Mouse (Mus musculus): ENCODE measurements at regions not wholly inside any gene's neighbourhood (a gene's known extent, or its start where the extent isn't known, plus 50 kb on each side); places are given as distances from the start of the nearest gene placed in this dataset.

DNA sequence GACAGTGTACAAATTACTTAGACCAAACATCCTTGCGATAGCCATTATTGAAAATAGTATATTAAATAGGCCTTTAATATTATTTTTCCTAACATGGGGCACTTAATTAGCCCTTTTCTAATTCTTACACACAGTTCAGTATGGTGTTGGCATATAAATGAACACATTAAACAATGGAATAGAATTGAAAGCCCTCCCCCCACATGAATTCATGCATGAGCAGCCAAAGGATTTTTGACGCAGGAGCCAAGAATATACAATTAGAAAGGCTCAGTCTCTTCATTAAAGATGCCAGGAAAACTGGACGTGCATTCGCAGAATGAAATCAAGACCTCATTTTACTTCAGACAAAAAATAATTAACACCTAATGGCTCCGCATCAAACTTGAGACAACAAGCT lies 172.9 kb upstream of the Phactr1 start:
- DNase-seq (ENCODE audit: low read depth): no peak

DNA sequence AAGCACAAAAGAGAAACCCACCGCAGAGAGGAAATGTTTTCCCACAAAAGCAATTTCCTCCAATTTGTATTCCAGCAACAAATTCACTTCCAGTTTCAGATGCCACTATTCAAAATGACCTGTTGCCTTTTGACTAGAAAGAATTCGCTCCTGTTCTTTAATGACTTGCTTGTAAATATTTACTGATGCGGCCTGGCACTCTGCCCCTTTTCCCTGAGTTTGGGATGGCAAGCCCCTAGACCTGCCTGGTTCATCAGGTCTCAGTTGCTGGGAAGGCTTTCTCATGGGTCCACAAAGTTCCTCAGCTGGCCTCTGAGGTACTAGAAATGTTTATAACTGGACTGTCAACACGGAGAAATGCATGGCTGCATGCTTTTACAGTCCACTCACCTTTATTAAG lies 161.7 kb upstream of the Phactr1 start:
- DNase-seq (ENCODE audit: low read depth): no peak

GRCm38 (mm10) chr13:42522553-42522952 lies 157.9 kb upstream of the Phactr1 start:
- DNase-seq (ENCODE audit: low read depth): no peak

DNA sequence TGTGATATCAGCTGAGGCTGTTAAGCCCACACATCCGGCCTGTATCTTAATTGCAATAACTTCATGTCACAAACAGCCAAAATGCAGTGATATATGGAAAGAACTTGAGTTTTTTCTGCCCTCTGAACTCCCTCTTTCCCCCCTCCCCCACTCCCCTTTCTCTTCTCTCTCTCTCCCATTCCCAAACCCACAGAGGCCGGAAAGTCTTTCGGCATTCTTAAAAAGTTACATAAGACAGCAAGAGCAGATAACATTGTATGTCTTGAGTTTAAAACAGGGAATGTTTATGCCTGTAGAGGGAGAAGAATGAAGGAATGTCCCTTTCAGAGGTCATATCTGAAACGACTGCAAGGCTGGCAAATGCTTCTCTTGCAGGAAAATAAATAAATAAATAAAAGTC lies 154.3 kb upstream of the Phactr1 start:
- DNase-seq (ENCODE audit: low read depth): no peak

- no peak for DNase-seq (ENCODE audit: low read depth)
Measured at GRCm38 (mm10) chr13:42526966-42527365, 153.5 kb upstream of the Phactr1 start.

GRCm38 (mm10) chr13:42528169-42528568 lies 152.3 kb upstream of the Phactr1 start:
- no peak for DNase-seq (ENCODE audit: low read depth)

DNA sequence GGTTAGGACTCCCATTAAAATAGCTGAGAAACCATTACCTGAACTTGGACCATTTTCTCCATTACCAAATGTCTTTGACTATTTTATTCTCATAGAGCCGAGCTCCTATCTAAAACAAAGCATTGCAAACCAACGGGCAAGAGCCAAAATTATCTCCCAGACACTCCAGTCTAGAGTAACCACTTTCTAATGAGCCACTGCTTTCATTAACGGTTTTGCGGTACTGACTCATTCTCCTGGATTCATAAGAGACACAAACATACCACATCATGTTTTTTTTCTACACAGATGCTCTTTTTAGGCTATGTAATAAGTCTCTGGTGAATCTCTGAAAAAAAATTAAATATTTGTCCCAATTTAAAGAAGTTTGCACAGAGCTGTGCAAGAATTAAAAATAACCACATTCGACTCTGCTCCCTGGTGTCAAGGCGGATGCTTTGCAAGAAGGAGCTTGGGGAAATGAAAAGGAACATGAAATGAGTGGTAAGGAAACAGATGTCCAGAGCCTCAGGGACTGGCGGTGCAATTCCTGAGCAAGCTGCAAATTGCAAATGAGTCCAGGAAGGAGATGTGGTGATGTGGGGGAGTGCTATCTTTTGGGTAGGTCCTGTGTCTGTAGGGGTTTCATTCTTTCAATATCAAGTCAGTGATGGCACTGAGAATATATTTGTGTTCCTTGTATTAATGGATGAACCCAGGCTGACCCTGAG lies 143.8 kb upstream of the Phactr1 start:
- DNase-seq (ENCODE audit: low read depth): no peak

DNA sequence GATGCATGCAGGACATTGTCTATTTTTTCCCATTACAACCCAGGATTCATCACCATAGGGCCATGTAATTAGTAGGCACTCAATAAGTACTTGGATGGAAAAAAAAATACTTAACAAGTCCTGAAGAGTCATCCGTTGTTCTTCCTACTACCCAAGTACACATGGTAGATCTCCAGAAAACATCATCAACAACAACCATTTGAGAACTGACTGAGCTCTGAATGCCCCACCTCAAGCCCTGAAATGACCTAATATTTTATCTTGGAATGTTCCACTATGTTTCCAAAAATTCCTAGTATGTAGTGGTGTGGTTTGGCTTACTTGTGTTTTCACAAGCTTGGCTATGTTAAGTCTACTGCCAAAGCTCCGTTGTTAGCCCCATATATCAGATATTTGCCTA lies 142.4 kb upstream of the Phactr1 start:
- DNase-seq (ENCODE audit: low read depth): no peak

GRCm38 (mm10) chr13:42544536-42545094 lies 135.8 kb upstream of the Phactr1 start:
- no peak for DNase-seq (ENCODE audit: low read depth)

GRCm38 (mm10) chr13:42546389-42546788 lies 134.0 kb upstream of the Phactr1 start:
- DNase-seq (ENCODE audit: low read depth): no peak

- DNase-seq (ENCODE audit: low read depth): no peak
Measured at GRCm38 (mm10) chr13:42546851-42547250, 133.6 kb upstream of the Phactr1 start.

GRCm38 (mm10) chr13:42549021-42549559 lies 131.3 kb upstream of the Phactr1 start:
- no peak for DNase-seq (ENCODE audit: low read depth)

DNA sequence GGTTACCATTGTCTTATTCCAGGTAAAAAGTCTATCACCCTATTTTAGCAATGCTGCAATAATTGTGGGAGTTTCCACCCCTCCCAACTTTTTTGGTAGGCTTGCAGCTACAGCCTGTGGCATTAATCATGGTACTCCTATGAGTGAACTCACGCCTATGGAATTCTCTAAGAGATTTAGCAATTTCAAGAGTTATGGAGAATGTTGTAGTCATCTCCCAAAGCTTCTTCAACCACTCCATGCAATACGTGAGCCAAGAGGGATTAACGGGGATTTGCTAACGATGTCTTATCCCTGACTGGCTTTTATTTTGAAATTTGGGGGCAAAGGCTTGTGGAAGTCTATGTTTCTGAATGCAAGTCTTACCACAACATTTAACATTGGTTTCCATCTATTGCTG lies 125.5 kb upstream of the Phactr1 start:
- no peak for DNase-seq (ENCODE audit: low read depth)

DNA sequence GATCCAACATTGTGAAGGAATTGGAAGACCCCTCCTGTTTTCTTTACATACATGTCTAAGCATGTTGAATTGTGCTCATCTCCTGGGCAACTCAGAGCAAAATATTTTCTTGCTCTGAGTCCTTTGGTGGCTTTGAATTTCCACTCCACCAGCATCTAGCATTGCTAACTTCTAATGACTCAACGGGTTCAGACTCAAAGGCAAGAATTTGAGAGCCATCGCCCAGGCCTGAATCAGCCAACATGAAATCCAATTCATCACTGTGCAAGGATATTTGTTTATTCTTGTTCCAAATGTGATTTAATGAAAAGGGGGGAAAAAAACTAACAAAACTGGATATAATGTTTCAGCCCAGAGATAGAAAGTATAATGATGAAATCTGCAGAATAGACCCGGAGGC lies 121.9 kb upstream of the Phactr1 start:
- DNase-seq (ENCODE audit: low read depth): no peak

DNA sequence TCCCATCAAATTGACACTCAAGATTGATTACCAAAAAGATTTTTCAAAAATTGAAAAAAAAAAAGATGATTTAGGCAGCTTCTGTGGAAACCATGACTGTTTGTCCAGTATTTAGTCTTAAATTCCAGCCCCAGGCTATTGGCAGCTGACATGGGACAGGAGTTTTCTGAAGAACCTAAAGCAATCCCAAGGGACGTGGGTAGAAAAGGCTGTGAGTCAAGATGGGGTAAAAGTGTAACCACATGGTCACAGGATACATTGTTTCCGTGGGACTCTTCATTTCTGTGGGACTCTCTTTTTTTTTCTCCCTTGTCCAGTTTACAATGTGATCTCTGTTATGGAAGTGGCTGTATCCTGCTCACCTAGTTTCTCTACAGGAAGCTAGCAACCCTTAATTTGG lies 119.0 kb upstream of the Phactr1 start:
- no peak for DNase-seq (ENCODE audit: low read depth)

DNA sequence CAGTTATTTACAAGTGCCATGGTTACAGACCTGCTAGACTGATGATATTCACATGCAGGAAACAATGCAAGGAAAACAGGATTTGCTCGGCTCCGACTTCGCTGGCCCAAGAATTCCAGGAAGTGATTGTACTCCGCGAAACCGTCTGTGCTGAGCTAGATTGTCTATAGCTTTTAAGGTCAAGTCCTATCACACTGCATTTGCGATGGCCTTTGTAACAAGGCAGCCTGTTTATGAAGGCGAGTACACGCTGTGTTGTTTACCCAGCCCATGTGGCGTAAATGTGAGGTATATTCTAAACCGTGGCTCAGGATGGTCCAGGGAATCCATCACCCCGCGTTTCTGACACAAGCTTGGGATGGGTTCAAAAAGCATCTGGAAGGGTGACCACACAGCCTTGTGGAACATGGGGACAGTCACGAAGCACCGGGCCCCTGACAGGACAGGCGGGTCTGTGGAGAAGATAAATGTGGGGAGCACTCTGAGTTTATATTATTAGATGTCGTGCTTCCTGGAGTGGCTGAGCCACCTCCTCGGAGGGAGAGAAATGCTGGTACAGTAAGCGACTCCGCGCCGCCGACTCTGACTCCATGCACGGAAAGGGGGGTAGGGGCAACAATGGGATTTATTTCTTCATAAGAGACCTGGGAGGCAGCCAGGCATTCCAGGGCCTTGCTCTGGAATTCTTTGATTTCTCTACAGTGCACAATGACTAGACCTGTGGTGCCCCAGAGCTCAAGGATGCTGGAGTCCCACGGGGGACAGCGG lies 114.9 kb upstream of the Phactr1 start:
- no peak for DNase-seq (ENCODE audit: low read depth)

DNA sequence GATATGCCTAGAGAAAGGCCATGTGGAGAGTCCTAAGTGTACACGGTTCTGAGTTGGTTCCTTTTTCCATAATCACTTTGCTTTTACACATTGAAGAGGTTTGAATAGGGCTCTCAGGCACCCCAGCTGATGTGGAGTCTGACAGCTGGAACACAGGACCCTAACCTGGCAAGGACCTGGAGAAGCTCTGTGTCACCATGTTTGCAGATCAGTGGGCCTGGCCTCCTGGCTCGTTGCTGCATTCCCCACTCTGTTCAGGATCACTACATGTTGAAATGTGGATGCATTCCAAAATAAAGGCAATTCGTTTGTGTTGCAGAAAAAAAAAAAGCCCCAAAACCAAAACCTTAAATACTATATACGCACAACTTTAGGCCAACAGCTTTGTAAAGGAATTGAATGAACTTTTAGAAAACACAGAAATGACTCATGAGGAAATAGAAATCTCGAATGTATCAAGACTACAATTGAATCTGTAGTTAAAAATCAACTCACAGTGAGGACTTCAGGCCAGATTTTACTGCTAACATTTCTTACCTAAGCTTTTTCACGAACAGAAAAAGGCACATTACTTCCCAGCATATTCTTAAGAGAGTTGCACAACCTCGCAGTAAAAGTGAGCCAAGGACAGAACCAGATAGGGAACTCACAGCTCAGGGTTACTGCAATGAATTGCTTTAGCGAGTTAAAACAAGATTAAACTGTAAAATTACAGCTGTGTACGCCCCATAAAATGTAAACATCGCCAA lies 109.6 kb upstream of the Phactr1 start:
- no peak for DNase-seq (ENCODE audit: low read depth)

DNA sequence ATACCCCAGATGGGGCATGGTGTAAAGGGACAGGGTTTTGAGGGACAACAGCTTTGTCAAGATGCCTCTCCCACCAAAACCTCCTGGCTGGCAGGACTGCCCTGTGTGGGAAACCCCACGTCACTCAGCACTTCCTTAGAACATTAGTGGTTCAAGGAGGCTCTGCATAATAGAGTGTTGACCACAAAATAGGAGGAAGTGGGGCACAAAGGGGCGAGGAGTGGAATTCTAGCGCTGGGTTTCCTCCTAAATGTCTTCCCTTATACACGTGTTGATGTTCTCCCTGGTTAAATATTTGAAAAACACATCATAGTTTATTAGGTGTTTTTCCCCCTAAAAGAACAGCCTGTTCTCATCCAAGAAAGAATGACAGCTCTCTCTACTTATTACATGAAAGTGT lies 106.2 kb upstream of the Phactr1 start:
- no peak for DNase-seq (ENCODE audit: low read depth)

GRCm38 (mm10) chr13:42575725-42576426 lies 104.5 kb upstream of the Phactr1 start:
- no peak for DNase-seq (ENCODE audit: low read depth)

DNA sequence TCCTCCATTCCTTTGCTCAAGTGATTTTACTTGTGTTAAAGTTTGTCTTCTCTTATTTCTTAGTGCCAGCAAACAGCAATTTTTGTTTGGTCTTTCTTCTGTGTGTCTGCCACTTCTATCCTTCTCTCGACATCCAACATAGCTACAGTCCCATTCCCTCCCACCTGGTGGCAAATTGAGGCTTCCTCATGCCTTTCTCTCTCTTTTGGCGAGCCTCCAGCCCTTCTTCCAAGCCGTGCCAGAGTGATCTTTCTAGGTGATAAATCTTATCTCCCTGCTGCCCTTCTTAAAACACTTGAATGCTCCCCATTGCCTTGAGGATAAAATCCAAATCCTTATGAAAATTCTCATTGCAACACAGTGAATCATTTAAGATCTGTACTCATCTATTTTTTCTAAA lies 101.0 kb upstream of the Phactr1 start:
- no peak for DNase-seq (ENCODE audit: low read depth)

GRCm38 (mm10) chr13:42589136-42589535 lies 91.3 kb upstream of the Phactr1 start:
- no peak for DNase-seq (ENCODE audit: low read depth)

- DNase-seq (ENCODE audit: low read depth): no peak
Measured at GRCm38 (mm10) chr13:42589607-42590006, 90.8 kb upstream of the Phactr1 start.
